Mouse (Mus musculus) hindbrain, embryonic 11.5 days (tissue): ENCODE results near the gene Mt3. TPM values are rescaled to one million over a fixed set of nuclear protein-coding genes. Genes with fewer than 3 reads are reported as not detected.

Source experiments
- ATAC-seq: fragments of 200-750 bp; cut with Nextera tagmentation; 2 replicates; pipeline ENCODE4 v1.8.0; 2017; ENCODE audit warnings: mild to moderate bottlenecking, moderate TSS enrichment, moderate library complexity; ENCODE audit not compliant: low FRiP score
- DNase-seq: peaks from one replicate; pipeline ENCODE4 v3.0.0-alpha.2; 2015; ENCODE audit warnings: low spot score
- H3K27ac ChIP-seq: fragments of 300-500 bp; sonication (generic); 2 replicates; pipeline ENCODE4 v1.5.1; 2014; ENCODE audit warnings: mild to moderate bottlenecking, low read depth, low read length
- H3K27me3 ChIP-seq: fragments of 300-500 bp; sonication (generic); 2 replicates; pipeline ENCODE4 v1.6.1; 2014; ENCODE audit warnings: mild to moderate bottlenecking, low read length, moderate library complexity, mixed read lengths; ENCODE audit not compliant: control insufficient read depth, insufficient read depth
- H3K36me3 ChIP-seq: fragments of 300-500 bp; sonication (generic); 2 replicates; pipeline ENCODE4 v1.6.1; 2014; ENCODE audit warnings: mild to moderate bottlenecking, low read length, moderate library complexity, mixed read lengths; ENCODE audit not compliant: control insufficient read depth, insufficient read depth
- H3K4me1 ChIP-seq: fragments of 300-500 bp; sonication (generic); replicated peaks from 2 replicates; pipeline ENCODE4 v1.6.1; 2014; ENCODE audit warnings: low read length, mixed read lengths; ENCODE audit not compliant: control insufficient read depth, insufficient read depth
- H3K4me2 ChIP-seq: fragments of 300-500 bp; sonication (generic); replicated peaks from 2 replicates; pipeline ENCODE4 v1.6.1; 2014; ENCODE audit warnings: mild to moderate bottlenecking, low read depth, low read length
- H3K4me3 ChIP-seq: fragments of 300-500 bp; sonication (generic); 2 replicates; pipeline ENCODE4 v1.5.1; 2014; ENCODE audit warnings: low read depth, low read length
- H3K9ac ChIP-seq: fragments of 300-500 bp; sonication (generic); 2 replicates; pipeline ENCODE4 v1.6.1; 2014; ENCODE audit warnings: low read depth, low read length
- H3K9me3 ChIP-seq: fragments of 300-500 bp; sonication (generic); 2 replicates; pipeline ENCODE4 v1.6.1; 2016; ENCODE audit warnings: low read length; ENCODE audit not compliant: control insufficient read depth
- WGBS: fragments of 180-500 bp; shearing (Covaris S2); extraction: QIAGEN DNeasy Blood & Tissue Kit; methylation state at CpG from one replicate; pipeline ENCODE4 v1.1.7; 2014; 5-methylcytosine and 5-hydroxymethylcytosine counted together
- polyA plus RNA-seq: library from polyadenylated mRNA; unstranded; fragments of >200 nt; fragmentation: Nextera tagmentation; extraction: Ambion mirVana; gene quantifications from 2 replicates; pipeline ENCODE4 v1.2.1, GENCODE M21; 2014

The Mt3 gene
- polyA plus RNA-seq, result 11.0 and 13.6 TPM in 2 replicates

GRCm38 (mm10) chr8:94152513-94153300 is at the start of gene Mt3:
Gene Mt3, plus strand, starts transcription at chr8:94152607.
- H3K4me3 ChIP-seq, result peak within 1 kb of the TSS; percentile 38
- WGBS, result 3% methylated on average over 29 of the region's 29 CpGs
- peaks cover 2% of the 10 kb centered on the region; the same call in 1 of the 2 replicates for H3K4me1 ChIP-seq
- peak; percentile 84 for ATAC-seq
- H3K27me3 ChIP-seq, result peaks cover 2% of the 10 kb centered on the region; the same call in 1 of the 2 replicates
- H3K27ac ChIP-seq, result no peak within 1 kb of the TSS
- H3K9ac ChIP-seq, result peak within 1 kb of the TSS; percentile 44; the same call in 1 of the 2 replicates
- H3K9me3 ChIP-seq, result no peaks in the 10 kb centered on the region
- no peaks in the 10 kb centered on the region for H3K36me3 ChIP-seq
- peak; percentile 80 for DNase-seq
- peak within 1 kb of the TSS; percentile 69 for H3K4me2 ChIP-seq

- ATAC-seq (no peak), DNase-seq (no peak)
- 62% methylated on average over 5 of the region's 5 CpGs for WGBS
- no peaks in the 10 kb centered on the region for H3K4me1 ChIP-seq
- H3K36me3 ChIP-seq, result no peaks in the 10 kb centered on the region
- no peak overlapping the region for H3K27ac ChIP-seq
- no peaks in the 10 kb centered on the region for H3K9me3 ChIP-seq
- H3K27me3 ChIP-seq, result no peaks in the 10 kb centered on the region
- H3K4me2 ChIP-seq, result no peak overlapping the region
- H3K4me3 ChIP-seq, result no peak overlapping the region
- no peak overlapping the region for H3K9ac ChIP-seq
Measured at GRCm38 (mm10) chr8:94104146-94104545, 48.3 kb upstream of the Mt3 start.

DNA sequence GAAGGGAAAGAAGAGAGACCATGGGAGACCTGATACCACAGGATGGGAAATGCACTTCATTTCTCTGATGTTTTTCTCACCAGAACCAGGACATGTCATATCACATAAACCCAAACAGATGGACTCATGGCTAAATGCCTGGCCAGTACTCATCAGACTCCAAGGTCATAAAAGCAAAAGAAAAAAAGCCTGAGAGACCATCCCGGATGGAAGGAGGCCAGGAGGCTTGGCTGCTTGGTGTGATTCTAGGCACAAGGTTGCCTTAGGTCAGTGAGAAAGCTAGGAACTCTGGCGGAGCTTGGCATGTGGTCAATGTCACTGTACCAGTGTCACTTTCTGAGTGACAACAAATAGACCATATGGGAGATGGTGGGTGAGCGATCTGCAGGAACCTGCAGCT is 44.5 kb upstream of the Mt3 start:
- 87% methylated on average over 3 of the region's 3 CpGs for WGBS
- H3K4me1 ChIP-seq, result no peaks in the 10 kb centered on the region
- no peaks in the 10 kb centered on the region for H3K36me3 ChIP-seq
- no peak overlapping the region for H3K4me3 ChIP-seq
- H3K27ac ChIP-seq, result no peak overlapping the region
- ATAC-seq, result no peak
- no peaks in the 10 kb centered on the region for H3K27me3 ChIP-seq
- no peak overlapping the region for H3K9ac ChIP-seq
- DNase-seq, result no peak
- H3K4me2 ChIP-seq, result no peak overlapping the region
- no peaks in the 10 kb centered on the region for H3K9me3 ChIP-seq

DNA sequence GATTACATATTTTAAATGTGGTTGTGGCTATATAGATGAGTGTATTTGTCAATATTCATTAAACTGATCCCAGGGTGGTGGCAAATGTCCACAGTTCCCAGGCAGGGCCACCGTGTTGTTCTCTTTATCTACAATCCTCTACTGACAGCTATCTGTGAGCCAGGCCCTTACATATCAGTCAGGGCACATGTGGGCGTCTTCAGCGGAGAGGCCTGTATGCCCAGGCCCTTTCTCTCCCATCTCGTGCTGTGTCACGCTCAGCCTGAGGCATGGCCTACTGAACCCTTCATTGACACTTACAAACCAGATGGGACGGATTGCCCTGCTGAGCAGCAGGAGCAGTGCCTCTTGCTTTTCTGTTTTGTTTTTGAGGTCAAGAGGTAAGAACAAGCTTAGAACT is 43.0 kb upstream of the Mt3 start:
- DNase-seq (peak; percentile 8), ATAC-seq (no peak)
- no peak overlapping the region for H3K4me3 ChIP-seq
- H3K36me3 ChIP-seq, result no peaks in the 10 kb centered on the region
- no peak overlapping the region for H3K4me2 ChIP-seq
- no peaks in the 10 kb centered on the region for H3K9me3 ChIP-seq
- no peak overlapping the region for H3K27ac ChIP-seq
- no peaks in the 10 kb centered on the region for H3K27me3 ChIP-seq
- H3K4me1 ChIP-seq, result no peaks in the 10 kb centered on the region
- 55% methylated on average over 6 of the region's 6 CpGs for WGBS
- no peak overlapping the region for H3K9ac ChIP-seq

DNA sequence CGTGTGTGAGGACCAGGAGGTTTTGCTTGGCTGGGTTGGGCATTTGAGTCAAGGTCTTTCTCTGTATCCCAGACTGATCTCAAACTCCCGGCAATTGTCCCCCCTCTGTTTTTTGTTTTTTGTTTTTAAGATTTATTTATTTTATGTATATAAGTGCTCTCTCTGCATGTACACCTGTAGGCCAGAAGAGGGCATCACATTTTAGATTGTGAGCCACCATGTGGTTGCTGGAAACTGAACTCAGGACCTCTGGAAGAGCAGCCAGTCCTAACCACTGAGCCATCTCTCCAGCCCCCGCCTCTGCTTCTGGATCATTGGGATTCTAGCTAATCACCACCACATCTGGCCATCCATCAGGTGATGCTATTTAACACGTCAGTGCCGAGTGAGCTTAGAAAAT is 42.6 kb upstream of the Mt3 start:
- H3K9ac ChIP-seq, result no peak overlapping the region
- ATAC-seq, result no peak

GRCm38 (mm10) chr8:94110526-94111177 is 41.8 kb upstream of the Mt3 start:
- Histone ChIP-seq H3K4me2 (no peak overlapping the region), H3K4me3 (no peak overlapping the region), H3K27me3 (no peaks in the 10 kb centered on the region), H3K27ac (no peak overlapping the region), H3K36me3 (no peaks in the 10 kb centered on the region), H3K9me3 (no peaks in the 10 kb centered on the region), H3K9ac (no peak overlapping the region), H3K4me1 (no peaks in the 10 kb centered on the region)
- ATAC-seq (no peak), DNase-seq (no peak)
- WGBS, result 67% methylated on average over 6 of the region's 6 CpGs

More for the DNA sequence above, 42.6 kb upstream of the Mt3 start:
- Histone ChIP-seq H3K4me2 (no peak overlapping the region), H3K36me3 (no peaks in the 10 kb centered on the region), H3K27me3 (no peaks in the 10 kb centered on the region), H3K4me3 (no peak overlapping the region), H3K9me3 (no peaks in the 10 kb centered on the region), H3K27ac (no peak overlapping the region), H3K4me1 (no peaks in the 10 kb centered on the region)
- no peak for DNase-seq
- 73% methylated on average over 5 of the region's 5 CpGs for WGBS

GRCm38 (mm10) chr8:94113435-94113834 is 39.0 kb upstream of the Mt3 start:
- Histone ChIP-seq H3K27ac (no peak overlapping the region), H3K9ac (no peak overlapping the region), H3K4me2 (no peak overlapping the region), H3K9me3 (no peaks in the 10 kb centered on the region), H3K27me3 (no peaks in the 10 kb centered on the region), H3K4me3 (no peak overlapping the region), H3K4me1 (no peaks in the 10 kb centered on the region), H3K36me3 (no peaks in the 10 kb centered on the region)
- 38% methylated on average over 1 of the region's 1 CpGs for WGBS
- ATAC-seq (no peak), DNase-seq (no peak)

- ATAC-seq, result no peak
- Histone ChIP-seq H3K27ac (no peak overlapping the region), H3K9ac (no peak overlapping the region), H3K4me1 (no peaks in the 10 kb centered on the region; the same call in 1 of the 2 replicates), H3K4me3 (no peak overlapping the region), H3K27me3 (no peaks in the 10 kb centered on the region), H3K36me3 (no peaks in the 10 kb centered on the region), H3K9me3 (no peaks in the 10 kb centered on the region), H3K4me2 (no peak overlapping the region)
- WGBS, result 87% methylated on average over 2 of the region's 2 CpGs
- DNase-seq, result no peak
Measured at GRCm38 (mm10) chr8:94113972-94114371, 38.4 kb upstream of the Mt3 start.
